ENCODE assay signal across 20 mouse cellular contexts in genomic region chr5:117687770-117688352, GRCm38 (mm10).
A peak's percentile ranks its signal among the peaks of the same experiment; 100 is the strongest.
DNase-seq lines count a peak whose midpoint lies in the region; ATAC-seq and TF ChIP-seq lines count a peak whose summit lies in the region.
"Had no signal": no experiment of that assay in that cellular context is flagged by ENCODE, and none has a peak within 500 bp of the region (broad histone marks: within the 10 kb centered on the region; RNA-seq: fewer than 3 reads in every experiment).

No protein-coding gene starts in this region.

- no peaks in the 10 kb centered on the region for H3K4me1 ChIP-seq in forebrain, postnatal 0 days (ENCODE audit: insufficient read depth)
- peaks cover 6% of the 10 kb centered on the region; the same call in 1 of the 2 replicates for H3K4me1 ChIP-seq in forebrain, embryonic 16.5 days (replicated peaks; ENCODE audit: control insufficient read depth, insufficient read depth, low read length)
- H3K4me1 ChIP-seq in midbrain, embryonic 11.5 days (ENCODE audit: control insufficient read depth, insufficient read depth, low read length): peaks cover 26% of the 10 kb centered on the region
- peaks cover 12% of the 10 kb centered on the region; the same call in 1 of the 2 replicates for H3K4me1 ChIP-seq in heart, embryonic 10.5 days
- H3K4me1 ChIP-seq: heart, embryonic 13.5 days; liver, embryonic 12.5 days had no signal

- H3K4me2 ChIP-seq in forebrain, postnatal 0 days (ENCODE audit: low read depth): no peak overlapping the region
- no peak overlapping the region for H3K4me2 ChIP-seq in forebrain, embryonic 16.5 days (ENCODE audit: low read length)
- H3K4me2 ChIP-seq in midbrain, embryonic 11.5 days: no peak overlapping the region
- H3K4me2 ChIP-seq: heart, embryonic 13.5 days; liver, embryonic 12.5 days; lung, embryonic 15.5 days had no signal

- no peak for TF ChIP-seq CTCF in forebrain, postnatal 0 days (IDR thresholded peaks at IDR 0.05; ENCODE audit: low read depth)

- H3K27me3 ChIP-seq in forebrain, postnatal 0 days (ENCODE audit: insufficient read depth, low read length): no peaks in the 10 kb centered on the region
- H3K27me3 ChIP-seq in forebrain, embryonic 16.5 days (replicated peaks; ENCODE audit: control insufficient read depth, insufficient read depth, low read length): no peaks in the 10 kb centered on the region
- H3K27me3 ChIP-seq in midbrain, embryonic 11.5 days (ENCODE audit: control insufficient read depth, insufficient read depth, low read length): no peaks in the 10 kb centered on the region
- H3K27me3 ChIP-seq in heart, embryonic 10.5 days (ENCODE audit: insufficient read depth, poor library complexity, severe bottlenecking): peaks cover 6% of the 10 kb centered on the region
- H3K27me3 ChIP-seq: lung, embryonic 15.5 days had no signal

- no peaks in the 10 kb centered on the region for H3K9me3 ChIP-seq in forebrain, postnatal 0 days (ENCODE audit: low read length)
- H3K9me3 ChIP-seq in forebrain, embryonic 16.5 days (ENCODE audit: control insufficient read depth, low read length): no peaks in the 10 kb centered on the region
- H3K9me3 ChIP-seq in midbrain, embryonic 11.5 days (ENCODE audit: control insufficient read depth, low read length): no peaks in the 10 kb centered on the region
- no peaks in the 10 kb centered on the region for H3K9me3 ChIP-seq in heart, embryonic 10.5 days
- H3K9me3 ChIP-seq: heart, embryonic 13.5 days; lung, embryonic 15.5 days had no signal

- WGBS in forebrain, postnatal 0 days: 25% methylated on average over 4 of the region's 4 CpGs
- 20% methylated on average over 4 of the region's 4 CpGs for WGBS in forebrain, embryonic 16.5 days
- WGBS in midbrain, embryonic 11.5 days: 20% methylated on average over 4 of the region's 4 CpGs
- 28% methylated on average over 4 of the region's 4 CpGs for WGBS in heart, embryonic 10.5 days

- no peak overlapping the region for H3K27ac ChIP-seq in forebrain, postnatal 0 days (ENCODE audit: low read depth, low read length)
- no peak overlapping the region for H3K27ac ChIP-seq in forebrain, embryonic 16.5 days (ENCODE audit: low read length)
- no peak overlapping the region for H3K27ac ChIP-seq in midbrain, embryonic 11.5 days (ENCODE audit: low read depth, low read length)
- H3K27ac ChIP-seq in heart, embryonic 10.5 days: no peak overlapping the region
- H3K27ac ChIP-seq: heart, embryonic 13.5 days; hindbrain, postnatal 0 days; layer of hippocampus, adult 2 months; liver, embryonic 12.5 days; lung, embryonic 15.5 days had no signal

- H3K4me3 ChIP-seq in forebrain, postnatal 0 days (ENCODE audit: low read depth, low read length): no peak overlapping the region
- no peak overlapping the region for H3K4me3 ChIP-seq in forebrain, embryonic 16.5 days (replicated peaks; ENCODE audit: low read length)
- no peak overlapping the region for H3K4me3 ChIP-seq in midbrain, embryonic 11.5 days (ENCODE audit: low read depth, low read length)
- no peak overlapping the region for H3K4me3 ChIP-seq in heart, embryonic 10.5 days
- H3K4me3 ChIP-seq: erythroblast, embryonic 14.5 days; heart, embryonic 13.5 days; layer of hippocampus, adult 2 months; liver, embryonic 12.5 days; lung, embryonic 15.5 days had no signal

- H3K36me3 ChIP-seq in forebrain, postnatal 0 days (ENCODE audit: insufficient read depth): no peaks in the 10 kb centered on the region
- no peaks in the 10 kb centered on the region for H3K36me3 ChIP-seq in forebrain, embryonic 16.5 days (ENCODE audit: control insufficient read depth, insufficient read depth)
- H3K36me3 ChIP-seq in midbrain, embryonic 11.5 days (ENCODE audit: control insufficient read depth, insufficient read depth, low read length): no peaks in the 10 kb centered on the region
- no peaks in the 10 kb centered on the region for H3K36me3 ChIP-seq in heart, embryonic 10.5 days
- H3K36me3 ChIP-seq: heart, embryonic 13.5 days; liver, embryonic 12.5 days; lung, embryonic 15.5 days had no signal

- DNase-seq in forebrain, postnatal 0 days: no peak
- peak; percentile 40 for DNase-seq in retina, postnatal 1 day
- DNase-seq in retina, embryonic 14.5 days (ENCODE audit: low spot score): no peak
- DNase-seq in midbrain, embryonic 11.5 days (ENCODE audit: low spot score, missing footprints): peak; percentile 93
- DNase-seq in ovary, postnatal 10 days (ENCODE audit: low spot score): peak; percentile 4
- DNase-seq in heart, embryonic 10.5 days (ENCODE audit: low spot score): no peak
- no peak for DNase-seq in testis, postnatal 14 days (ENCODE audit: low spot score)
- DNase-seq: adrenal gland, postnatal 25 days; cerebellum, adult 9-10 months; heart, postnatal 36 days; kidney, adult 18-20 months; thymus, postnatal 4 days had no signal

- no peak overlapping the region for H3K9ac ChIP-seq in forebrain, postnatal 0 days
- no peak overlapping the region for H3K9ac ChIP-seq in forebrain, embryonic 16.5 days (replicated peaks; ENCODE audit: low read depth, low read length)
- no peak overlapping the region for H3K9ac ChIP-seq in midbrain, embryonic 11.5 days (ENCODE audit: low read length)
- H3K9ac ChIP-seq: heart, embryonic 13.5 days; liver, embryonic 12.5 days; lung, embryonic 15.5 days had no signal

- ATAC-seq in forebrain, postnatal 0 days: peak; percentile 42
- no peak for ATAC-seq in forebrain, embryonic 16.5 days
- peak; percentile 58 for ATAC-seq in midbrain, embryonic 11.5 days (ENCODE audit: low FRiP score)
- ATAC-seq: hindbrain, postnatal 0 days; liver, embryonic 12.5 days; Patski had no signal

Comparison
In these comparisons a context has a peak if more than half of its experiments do, and no peak if none do; other contexts are left out.
1. DNase-seq: peak in retina, postnatal 1 day (single experiment), midbrain, embryonic 11.5 days (single experiment) and ovary, postnatal 10 days (single experiment); none in forebrain, postnatal 0 days (single experiment), retina, embryonic 14.5 days (single experiment), heart, embryonic 10.5 days (single experiment) and testis, postnatal 14 days (single experiment).